Mouse (Mus musculus): ENCODE measurements around the gene Bag6. TPM values are rescaled to one million over a fixed set of nuclear protein-coding genes. Genes with fewer than 3 reads are reported as not detected.

The Bag6 gene
- total RNA-seq, 2 experiments from 2014 or later = 425 to 435 TPM

GRCm38 (mm10) chr17:35165451-35166155 is 30.6 kb downstream of the Bag6 start:
- no peak for DNase-seq (ENCODE audit: low spot score in 2 of 2)

- DNase-seq (ENCODE audit: low spot score in 2 of 2) = no peak
Measured at GRCm38 (mm10) chr17:35166352-35167035, 31.5 kb downstream of the Bag6 start.

GRCm38 (mm10) chr17:35167794-35168193 is 32.8 kb downstream of the Bag6 start:
- no peak for DNase-seq (ENCODE audit: low spot score in 2 of 2)

- no peak for DNase-seq (ENCODE audit: low spot score in 2 of 2)
Measured at GRCm38 (mm10) chr17:35168541-35169207, 33.7 kb downstream of the Bag6 start.

- DNase-seq (ENCODE audit: low spot score in 2 of 2) = no peak
Measured at GRCm38 (mm10) chr17:35172445-35173234, 37.7 kb downstream of the Bag6 start.

- DNase-seq (ENCODE audit: low spot score in 2 of 2) = no peak
Measured at GRCm38 (mm10) chr17:35173329-35173728, 38.4 kb downstream of the Bag6 start.

- DNase-seq (ENCODE audit: low spot score in 2 of 2) = no peak
Measured at GRCm38 (mm10) chr17:35174201-35174977, 39.4 kb downstream of the Bag6 start.

GRCm38 (mm10) chr17:35175382-35175781 is 40.4 kb downstream of the Bag6 start:
- DNase-seq (ENCODE audit: low spot score in 2 of 2) = no peak

GRCm38 (mm10) chr17:35175968-35176367 is 41.0 kb downstream of the Bag6 start, which contains the start of gene Aif1:
Gene Aif1 (minus strand): TSS chr17:35176068.
- no peak for DNase-seq (ENCODE audit: low spot score in 2 of 2)

GRCm38 (mm10) chr17:35178528-35178927 is 43.5 kb downstream of the Bag6 start:
- DNase-seq (ENCODE audit: low spot score in 2 of 2) = peak in 1 of 2 experiments; percentile 62

GRCm38 (mm10) chr17:35180093-35180492 is 45.1 kb downstream of the Bag6 start:
- DNase-seq (ENCODE audit: low spot score in 2 of 2) = no peak

- DNase-seq (ENCODE audit: low spot score in 2 of 2) = peak in 1 of 2 experiments; percentile 48
Measured at GRCm38 (mm10) chr17:35185639-35186611, 50.9 kb downstream of the Bag6 start.

- no peak for DNase-seq (ENCODE audit: low spot score in 2 of 2)
Measured at GRCm38 (mm10) chr17:35186681-35187080, 51.7 kb downstream of the Bag6 start.

GRCm38 (mm10) chr17:35187345-35187744 is 52.4 kb downstream of the Bag6 start:
- DNase-seq (ENCODE audit: low spot score in 2 of 2) = no peak

- DNase-seq (ENCODE audit: low spot score in 2 of 2) = no peak
Measured at GRCm38 (mm10) chr17:35187959-35188610, 53.1 kb downstream of the Bag6 start, which contains the start of gene Lst1. Gene Lst1 (minus strand): TSS chr17:35188439.

- DNase-seq (ENCODE audit: low spot score in 2 of 2) = no peak
Measured at GRCm38 (mm10) chr17:35189186-35189585, 54.2 kb downstream of the Bag6 start.

- no peak for DNase-seq (ENCODE audit: low spot score in 2 of 2)
Measured at GRCm38 (mm10) chr17:35190096-35190495, 55.1 kb downstream of the Bag6 start.

- DNase-seq (ENCODE audit: low spot score in 2 of 2) = no peak
Measured at GRCm38 (mm10) chr17:35191723-35192122, 56.7 kb downstream of the Bag6 start.

- DNase-seq (ENCODE audit: low spot score in 2 of 2) = no peak
Measured at GRCm38 (mm10) chr17:35192924-35193323, 57.9 kb downstream of the Bag6 start.

All from adrenal gland, postnatal 4 days (tissue).